Comparison of ENCODE assay signal across 9 mouse cellular contexts in genomic region chr11:88155998-88156397, GRCm38 (mm10). TPM values are rescaled to one million over a fixed set of nuclear protein-coding genes. Genes with fewer than 3 reads are reported as not detected.
A peak's percentile ranks its signal among the peaks of the same experiment; 100 is the strongest.
DNase-seq lines count a peak whose midpoint lies in the region; ATAC-seq and TF ChIP-seq lines count a peak whose summit lies in the region.
"Had no signal": no experiment of that assay in that cellular context is flagged by ENCODE, and none has a peak within 500 bp of the region (broad histone marks: within the 10 kb centered on the region; RNA-seq: fewer than 3 reads in every experiment).

No protein-coding gene starts in this region.

- no peaks in the 10 kb centered on the region for H3K27me3 ChIP-seq in heart, embryonic 13.5 days (replicated peaks)
- H3K27me3 ChIP-seq in hindbrain, postnatal 0 days (ENCODE audit: insufficient read depth, low read length): no peaks in the 10 kb centered on the region
- H3K27me3 ChIP-seq in midbrain, embryonic 15.5 days (replicated peaks): no peaks in the 10 kb centered on the region
- H3K27me3 ChIP-seq in thymus, adult 2 months (ENCODE audit: control insufficient read depth, insufficient read depth, low read length): no peaks in the 10 kb centered on the region

- ATAC-seq in heart, embryonic 13.5 days (ENCODE audit: extremely low read depth, insufficient number of reproducible peaks, low FRiP score, low TSS enrichment): no peak
- ATAC-seq in hindbrain, postnatal 0 days: no peak
- ATAC-seq in midbrain, embryonic 15.5 days (replicated peaks): no peak

- H3K4me2 ChIP-seq in heart, embryonic 13.5 days: no peak overlapping the region
- no peak overlapping the region for H3K4me2 ChIP-seq in hindbrain, postnatal 0 days (ENCODE audit: low read depth, low read length)
- no peak overlapping the region for H3K4me2 ChIP-seq in midbrain, embryonic 15.5 days

- no peaks in the 10 kb centered on the region for H3K36me3 ChIP-seq in heart, embryonic 13.5 days
- H3K36me3 ChIP-seq in hindbrain, postnatal 0 days (ENCODE audit: insufficient read depth, low read length): no peaks in the 10 kb centered on the region
- no peaks in the 10 kb centered on the region for H3K36me3 ChIP-seq in midbrain, embryonic 15.5 days (replicated peaks)
- no peaks in the 10 kb centered on the region for H3K36me3 ChIP-seq in thymus, adult 2 months (ENCODE audit: control insufficient read depth, insufficient read depth, low read length)

- H3K9ac ChIP-seq in heart, embryonic 13.5 days: peak overlapping the region; percentile 38
- H3K9ac ChIP-seq in hindbrain, postnatal 0 days (replicated peaks; ENCODE audit: low read length): 0 out of 2 replicates have a peak overlapping the region, but pooled peaks have one; percentile 7
- H3K9ac ChIP-seq in midbrain, embryonic 15.5 days: peak overlapping the region; percentile 13; the same call in 1 of the 2 replicates

- no peak for TF ChIP-seq POLR2A in cortical plate, adult 2 months (IDR thresholded peaks at IDR 0.05; ENCODE audit: extremely low read depth, insufficient read depth, low read length)
- TF ChIP-seq POLR2A in thymus, adult 2 months (IDR thresholded peaks at IDR 0.05; ENCODE audit: control insufficient read depth, extremely low read depth, insufficient read depth, low read length, poor library complexity): no peak

- H3K4me1 ChIP-seq in heart, embryonic 13.5 days: peaks cover 98% of the 10 kb centered on the region
- peaks cover 6% of the 10 kb centered on the region; the same call in 1 of the 2 replicates for H3K4me1 ChIP-seq in cortical plate, adult 2 months (ENCODE audit: control insufficient read depth, insufficient read depth, low read length)
- peaks cover 37% of the 10 kb centered on the region for H3K4me1 ChIP-seq in hindbrain, postnatal 0 days (ENCODE audit: insufficient read depth, low read length)
- H3K4me1 ChIP-seq in midbrain, embryonic 15.5 days: peaks cover 52% of the 10 kb centered on the region
- peaks cover under 1% of the 10 kb centered on the region for H3K4me1 ChIP-seq in thymus, adult 2 months (replicated peaks; ENCODE audit: control insufficient read depth, insufficient read depth, low read length)

- H3K4me3 ChIP-seq in heart, embryonic 13.5 days: no peak overlapping the region
- no peak overlapping the region for H3K4me3 ChIP-seq in cortical plate, adult 2 months (ENCODE audit: insufficient read depth, low read length)
- H3K4me3 ChIP-seq in hindbrain, postnatal 0 days (ENCODE audit: low read length): no peak overlapping the region
- no peak overlapping the region for H3K4me3 ChIP-seq in midbrain, embryonic 15.5 days
- H3K4me3 ChIP-seq in thymus, adult 2 months (ENCODE audit: control insufficient read depth, insufficient read depth, low read length): no peak overlapping the region

- WGBS in heart, embryonic 13.5 days: 42% methylated on average over 8 of the region's 8 CpGs
- WGBS in hindbrain, postnatal 0 days: 57% methylated on average over 8 of the region's 8 CpGs
- 61% methylated on average over 8 of the region's 8 CpGs for WGBS in midbrain, embryonic 15.5 days
- 89% methylated on average over 8 of the region's 8 CpGs for WGBS in thymus, adult 2 months

- H3K9me3 ChIP-seq in heart, embryonic 13.5 days: no peaks in the 10 kb centered on the region
- H3K9me3 ChIP-seq in hindbrain, postnatal 0 days (ENCODE audit: low read length): no peaks in the 10 kb centered on the region
- no peaks in the 10 kb centered on the region for H3K9me3 ChIP-seq in midbrain, embryonic 15.5 days

- peak overlapping the region; percentile 78 for H3K27ac ChIP-seq in heart, embryonic 13.5 days (replicated peaks)
- H3K27ac ChIP-seq in cortical plate, adult 2 months (ENCODE audit: insufficient read depth, low read length): peak overlapping the region; percentile 82
- H3K27ac ChIP-seq in hindbrain, postnatal 0 days: peak overlapping the region; percentile 33
- 0 out of 2 replicates have a peak overlapping the region, but pooled peaks have one; percentile 3 for H3K27ac ChIP-seq in midbrain, embryonic 15.5 days
- no peak overlapping the region for H3K27ac ChIP-seq in thymus, adult 2 months (ENCODE audit: control insufficient read depth, insufficient read depth, low read length)

- no peak for TF ChIP-seq CTCF in cortical plate, adult 2 months (IDR thresholded peaks at IDR 0.05; ENCODE audit: extremely low read depth, insufficient read depth, low read length)
- TF ChIP-seq CTCF in hindbrain, postnatal 0 days (IDR thresholded peaks at IDR 0.05; ENCODE audit: low read depth): no peak
- no peak for TF ChIP-seq CTCF in thymus, adult 2 months (IDR thresholded peaks at IDR 0.05; ENCODE audit: borderline replicate concordance, control insufficient read depth, extremely low read depth, insufficient read depth, low read length, poor library complexity)

- no peak for DNase-seq in heart, adult 18-20 months
- DNase-seq in hindbrain, postnatal 0 days (ENCODE audit: low spot score): no peak
- DNase-seq in frontal cortex, postnatal 25 days (ENCODE audit: low spot score in 2 of 2): no peak
- DNase-seq in ovary, postnatal 14 days (ENCODE audit: low spot score): no peak
- DNase-seq in thymus, adult 2 months: no peak
- DNase-seq: embryo, embryonic 11 days had no signal

RNA-seq across cellular contexts. Expression of gene Mrps23, which starts 48.2 kb away (rescaled TPM):
- polyA plus RNA-seq in heart, embryonic 13.5 days (2015; fragmentation: Nextera tagmentation; extraction: Ambion mirVana): 76.0 and 82.1 TPM in 2 replicates
- 100 to 1,000 TPM; 327 to 375 TPM for total RNA-seq in heart, adult 18-20 months (2021)
- 68.8 and 69.7 TPM in 2 replicates for polyA plus RNA-seq in cortical plate, adult 2 months (2012; rRNA removed)
- 29.0 and 48.7 TPM in 2 replicates for total RNA-seq in hindbrain, postnatal 0 days (2014; rRNA removed)
- 66.4 and 67.1 TPM in 2 replicates for polyA plus RNA-seq in hindbrain, postnatal 0 days (2015; fragmentation: Nextera tagmentation; extraction: Ambion mirVana)
- 60.6 and 62.4 TPM in 2 replicates for polyA plus RNA-seq in midbrain, embryonic 15.5 days (2015; fragmentation: Nextera tagmentation; extraction: Ambion mirVana)
- polyA plus RNA-seq in thymus, adult 2 months (2012; rRNA removed): 41.6 and 47.6 TPM in 2 replicates

RNA-seq across cellular contexts. Expression of gene Cuedc1, which starts 58.1 kb away (rescaled TPM):
- polyA plus RNA-seq in heart, embryonic 13.5 days (2015; fragmentation: Nextera tagmentation; extraction: Ambion mirVana): 16.8 and 18.1 TPM in 2 replicates
- total RNA-seq in heart, adult 18-20 months (2021): 10 to 100 TPM; 40.0 to 43.8 TPM
- polyA plus RNA-seq in cortical plate, adult 2 months (2012; rRNA removed): 22.3 and 23.9 TPM in 2 replicates
- total RNA-seq in hindbrain, postnatal 0 days (2014; rRNA removed): 33.6 and 44.6 TPM in 2 replicates
- polyA plus RNA-seq in hindbrain, postnatal 0 days (2015; fragmentation: Nextera tagmentation; extraction: Ambion mirVana): 35.8 and 40.9 TPM in 2 replicates
- polyA plus RNA-seq in midbrain, embryonic 15.5 days (2015; fragmentation: Nextera tagmentation; extraction: Ambion mirVana): 50.2 and 54.6 TPM in 2 replicates
- polyA plus RNA-seq in thymus, adult 2 months (2012; rRNA removed): 13.8 and 15.5 TPM in 2 replicates
